Mouse (Mus musculus) forebrain, embryonic 13.5 days (tissue): ENCODE results near the gene Pde8b. TPM values are rescaled to one million over a fixed set of nuclear protein-coding genes. Genes with fewer than 3 reads are reported as not detected.
A peak's percentile ranks its signal among the peaks of the same experiment; 100 is the strongest.

Experiments used
- ATAC-seq: fragments of 200-750 bp; cut with Nextera tagmentation; 2 replicates; pipeline ENCODE4 v1.8.0; 2017
- H3K27ac ChIP-seq: fragments of 300-500 bp; sonication (generic); 2 replicates; pipeline ENCODE4 v1.5.1; 2015; ENCODE audit warnings: inconsistent platforms, mild to moderate bottlenecking, moderate library complexity
- H3K27me3 ChIP-seq: fragments of 300-500 bp; sonication (generic); 2 replicates; pipeline ENCODE4 v1.6.1; 2015; ENCODE audit warnings: mild to moderate bottlenecking, inconsistent platforms
- H3K36me3 ChIP-seq: fragments of 300-500 bp; sonication (generic); 2 replicates; pipeline ENCODE4 v1.6.1; 2015; ENCODE audit warnings: mild to moderate bottlenecking, inconsistent platforms; ENCODE audit not compliant: poor library complexity, severe bottlenecking
- H3K4me1 ChIP-seq: fragments of 300-500 bp; sonication (generic); 2 replicates; pipeline ENCODE4 v1.6.1; 2015; ENCODE audit warnings: inconsistent platforms
- H3K4me2 ChIP-seq: fragments of 300-500 bp; sonication (generic); 2 replicates; pipeline ENCODE4 v1.6.1; 2015; ENCODE audit warnings: inconsistent platforms, mild to moderate bottlenecking, moderate library complexity
- H3K4me3 ChIP-seq: fragments of 300-500 bp; sonication (generic); 2 replicates; pipeline ENCODE4 v1.5.1; 2015; ENCODE audit warnings: mild to moderate bottlenecking, inconsistent platforms
- H3K9ac ChIP-seq: fragments of 300-500 bp; sonication (generic); 2 replicates; pipeline ENCODE4 v1.6.1; 2015; ENCODE audit warnings: mild to moderate bottlenecking, inconsistent platforms
- H3K9me3 ChIP-seq: fragments of 300-500 bp; sonication (generic); replicated peaks from 2 replicates; pipeline ENCODE4 v1.6.1; 2016; ENCODE audit warnings: inconsistent platforms
- WGBS: fragments of 180-500 bp; shearing (Covaris S2); methylation state at CpG from one replicate; pipeline ENCODE4 v1.1.7; 2015; 5-methylcytosine and 5-hydroxymethylcytosine counted together
- polyA plus RNA-seq: library from polyadenylated mRNA; unstranded; fragments of >200 nt; fragmentation: Nextera tagmentation; extraction: Ambion mirVana; gene quantifications from 2 replicates; pipeline ENCODE4 v1.2.1, GENCODE M21; 2015

Gene Pde8b
- 2.3 and 3.8 TPM in 2 replicates for polyA plus RNA-seq

GRCm38 (mm10) chr13:95249511-95250456 is at the start of gene Pde8b:
Pde8b (minus strand) TSS chr13:95250336.
- peak within 1 kb of the TSS; percentile 54; the same call in 1 of the 2 replicates for H3K9ac ChIP-seq
- no peak within 1 kb of the TSS for H3K27ac ChIP-seq
- no peak for ATAC-seq

DNA sequence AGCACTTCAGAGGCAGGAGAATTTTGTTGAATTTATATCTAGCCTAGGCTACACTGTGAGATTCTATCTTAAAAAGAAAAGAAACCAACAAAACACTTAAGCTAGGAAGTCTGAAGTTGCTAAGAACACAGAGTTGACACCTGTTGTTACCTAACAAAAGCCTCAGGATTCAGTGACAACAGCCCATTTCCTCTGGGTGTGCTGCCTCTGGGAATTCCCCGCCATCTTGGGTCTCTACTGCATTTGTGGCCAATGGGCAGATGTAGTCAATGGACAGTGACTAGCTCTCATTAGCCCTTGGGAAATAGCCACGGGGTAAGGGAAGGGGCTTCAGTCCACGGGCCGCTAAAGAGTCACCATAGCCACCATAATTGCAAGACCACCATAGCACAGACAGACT is 41.8 kb upstream of the Pde8b start:
- Histone ChIP-seq H3K27ac (no peak overlapping the region), H3K4me3 (no peak overlapping the region), H3K4me2 (no peak overlapping the region), H3K9me3 (no peaks in the 10 kb centered on the region), H3K9ac (no peak overlapping the region), H3K4me1 (no peaks in the 10 kb centered on the region), H3K27me3 (no peaks in the 10 kb centered on the region), H3K36me3 (no peaks in the 10 kb centered on the region)
- ATAC-seq: no peak
- 21% methylated on average over 4 of the region's 4 CpGs for WGBS

More at GRCm38 (mm10) chr13:95249511-95250456, at the start of gene Pde8b:
- H3K4me2 ChIP-seq: peak within 1 kb of the TSS; percentile 67
- H3K9me3 ChIP-seq: no peaks in the 10 kb centered on the region
- H3K4me3 ChIP-seq: peak within 1 kb of the TSS; percentile 36
- H3K27me3 ChIP-seq: peaks cover 24% of the 10 kb centered on the region
- H3K36me3 ChIP-seq: no peaks in the 10 kb centered on the region
- H3K4me1 ChIP-seq: peaks cover 9% of the 10 kb centered on the region
- WGBS: 3% methylated on average over 37 of the region's 37 CpGs

- no peaks in the 10 kb centered on the region for H3K27me3 ChIP-seq
- H3K36me3 ChIP-seq: no peaks in the 10 kb centered on the region
- no peaks in the 10 kb centered on the region for H3K4me1 ChIP-seq
- no peak overlapping the region for H3K4me2 ChIP-seq
- no peak overlapping the region for H3K9ac ChIP-seq
- H3K27ac ChIP-seq: no peak overlapping the region
- 80% methylated on average over 7 of the region's 7 CpGs for WGBS
- no peaks in the 10 kb centered on the region for H3K9me3 ChIP-seq
- H3K4me3 ChIP-seq: no peak overlapping the region
- no peak for ATAC-seq
These were observed 37.9 kb upstream of the Pde8b start for GRCm38 (mm10) chr13:95288027-95288426.

DNA sequence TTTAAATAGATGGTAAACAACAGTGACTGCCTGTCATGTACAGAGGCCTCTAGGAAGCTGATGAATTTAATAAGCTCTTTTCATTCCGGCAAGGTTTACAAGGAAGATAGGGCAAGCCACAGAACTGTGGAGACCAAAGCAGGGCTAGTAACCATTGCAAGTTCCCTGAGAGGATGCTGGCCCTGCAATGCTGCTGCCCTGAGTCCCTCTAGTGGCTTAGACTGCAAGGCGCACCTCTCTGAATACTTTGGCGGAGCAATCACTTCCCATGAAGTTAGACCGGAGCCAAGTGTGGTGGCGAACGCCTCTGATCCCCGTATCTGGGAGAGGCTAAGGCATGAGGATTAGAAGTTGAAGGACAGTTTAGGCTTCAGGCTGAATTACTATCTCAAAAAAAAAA is 36.9 kb upstream of the Pde8b start:
- Histone ChIP-seq H3K4me1 (no peaks in the 10 kb centered on the region), H3K4me2 (no peak overlapping the region), H3K36me3 (no peaks in the 10 kb centered on the region), H3K27ac (no peak overlapping the region), H3K27me3 (no peaks in the 10 kb centered on the region), H3K9me3 (no peaks in the 10 kb centered on the region), H3K4me3 (no peak overlapping the region), H3K9ac (no peak overlapping the region)
- 6% methylated on average over 7 of the region's 7 CpGs for WGBS
- ATAC-seq: peak; percentile 87

- WGBS: 30% methylated on average over 6 of the region's 7 CpGs
These were observed 31.9 kb upstream of the Pde8b start for GRCm38 (mm10) chr13:95281740-95282673.

DNA sequence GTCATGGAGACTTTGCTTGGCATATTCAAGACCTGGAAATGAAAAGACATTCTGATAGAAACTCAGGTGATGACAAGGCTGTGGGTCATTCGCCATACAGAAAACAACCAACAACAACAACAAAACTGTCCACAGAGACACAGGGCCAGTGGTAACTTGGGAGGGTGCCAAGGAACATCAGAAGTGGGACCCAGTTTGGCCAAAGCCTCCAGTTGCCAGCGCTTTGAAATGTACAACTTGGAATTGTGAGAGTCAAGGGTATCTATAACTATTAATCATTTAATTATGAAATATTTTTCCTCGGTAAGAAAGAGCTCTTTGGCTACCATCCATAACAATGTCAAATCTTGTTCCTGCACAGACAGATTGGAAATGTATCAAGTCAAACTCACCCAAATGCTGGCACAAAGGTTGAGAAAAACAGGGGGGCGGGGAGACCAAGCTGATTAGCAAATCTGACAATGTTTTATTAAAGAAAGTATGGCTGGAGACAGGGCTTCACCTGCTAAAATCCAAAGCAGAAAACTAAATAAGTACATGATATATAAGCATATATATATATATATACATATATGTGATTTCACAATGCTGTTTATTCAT is 28.4 kb upstream of the Pde8b start:
- Histone ChIP-seq H3K36me3 (no peaks in the 10 kb centered on the region), H3K4me1 (peaks cover 15% of the 10 kb centered on the region), H3K27ac (no peak overlapping the region), H3K9me3 (no peaks in the 10 kb centered on the region), H3K27me3 (no peaks in the 10 kb centered on the region), H3K4me2 (no peak overlapping the region), H3K9ac (no peak overlapping the region), H3K4me3 (no peak overlapping the region)
- ATAC-seq: no peak
- 88% methylated on average over 4 of the region's 4 CpGs for WGBS

More at GRCm38 (mm10) chr13:95281740-95282673, 31.9 kb upstream of the Pde8b start:
- Histone ChIP-seq H3K36me3 (no peaks in the 10 kb centered on the region), H3K9ac (no peak overlapping the region), H3K27ac (no peak overlapping the region), H3K9me3 (no peaks in the 10 kb centered on the region), H3K4me3 (no peak overlapping the region), H3K4me1 (peaks cover 9% of the 10 kb centered on the region), H3K27me3 (no peaks in the 10 kb centered on the region), H3K4me2 (no peak overlapping the region)
- no peak for ATAC-seq

DNA sequence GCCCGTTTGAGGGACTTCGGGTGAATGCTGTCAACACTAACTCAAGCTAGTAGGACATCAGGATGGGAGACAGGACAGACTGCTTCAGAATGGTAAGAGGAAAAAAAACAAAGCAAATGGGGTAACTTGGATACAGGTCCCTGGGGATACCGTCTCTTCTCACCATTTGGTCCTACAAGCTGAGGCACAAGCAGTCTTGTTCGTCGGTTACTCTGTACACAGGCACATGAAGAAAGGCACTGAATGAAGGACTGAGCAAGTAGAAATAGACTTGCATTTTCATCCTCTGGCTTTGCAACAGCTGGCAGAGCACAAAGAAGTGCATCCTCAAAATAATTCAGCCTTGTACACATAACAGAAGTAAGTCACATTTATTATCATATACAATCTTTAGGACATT is 14.6 kb upstream of the Pde8b start:
- ATAC-seq: no peak

DNA sequence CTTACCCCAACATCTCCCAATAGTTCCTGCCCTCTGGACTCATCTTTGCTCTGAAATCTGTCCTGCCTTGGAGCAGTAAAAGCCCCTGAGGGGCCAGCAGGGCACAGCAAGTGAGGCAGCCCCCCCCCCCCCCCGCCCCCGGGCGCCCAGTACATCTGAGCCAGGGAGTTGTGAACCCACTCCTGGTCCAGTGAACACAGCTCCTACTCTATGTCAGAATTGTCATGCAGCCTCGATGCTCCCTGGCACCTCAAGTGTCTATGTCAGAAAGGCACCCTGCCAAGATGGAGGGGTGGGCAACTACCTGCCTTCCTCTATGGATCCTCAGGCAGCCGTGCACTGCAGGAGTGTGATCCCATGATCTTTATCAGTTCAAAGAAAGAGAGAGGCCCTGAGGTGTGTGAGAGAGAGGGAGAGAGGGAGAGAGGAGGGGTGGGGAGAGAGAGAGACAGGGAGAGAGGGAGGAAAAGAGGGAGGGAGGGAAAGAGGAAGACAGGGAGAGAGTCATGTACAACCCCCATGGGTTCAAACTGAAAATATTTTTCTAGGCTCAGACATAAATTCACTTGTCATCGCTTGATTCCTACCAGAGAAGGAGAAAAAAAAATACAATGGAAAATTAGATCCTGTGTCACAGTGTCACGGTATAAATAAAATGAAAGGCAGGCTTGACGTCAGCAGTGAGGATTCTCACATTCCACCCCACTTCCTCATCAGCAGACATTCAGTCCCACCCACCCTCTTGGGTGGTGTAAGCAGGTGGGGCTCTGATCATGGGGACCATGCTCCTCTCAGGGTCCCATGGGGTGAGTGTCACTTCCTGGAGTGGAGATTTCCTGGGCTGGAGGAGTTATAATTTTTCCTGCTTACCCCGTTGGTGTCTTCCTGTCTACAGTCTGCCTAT is 11.0 kb upstream of the Pde8b start:
- WGBS: 81% methylated on average over 9 of the region's 9 CpGs
- no peaks in the 10 kb centered on the region for H3K4me1 ChIP-seq
- no peaks in the 10 kb centered on the region for H3K9me3 ChIP-seq
- H3K4me2 ChIP-seq: no peak overlapping the region
- H3K36me3 ChIP-seq: no peaks in the 10 kb centered on the region
- ATAC-seq: no peak
- H3K27ac ChIP-seq: no peak overlapping the region
- H3K9ac ChIP-seq: no peak overlapping the region
- no peak overlapping the region for H3K4me3 ChIP-seq
- no peaks in the 10 kb centered on the region for H3K27me3 ChIP-seq

More for the DNA sequence above, 14.6 kb upstream of the Pde8b start:
- Histone ChIP-seq H3K27me3 (no peaks in the 10 kb centered on the region), H3K9me3 (no peaks in the 10 kb centered on the region), H3K36me3 (no peaks in the 10 kb centered on the region), H3K9ac (no peak overlapping the region), H3K4me1 (no peaks in the 10 kb centered on the region), H3K27ac (no peak overlapping the region), H3K4me2 (no peak overlapping the region), H3K4me3 (no peak overlapping the region)
- WGBS: 87% methylated on average over 5 of the region's 5 CpGs

GRCm38 (mm10) chr13:95260391-95260790 is 10.3 kb upstream of the Pde8b start:
- Histone ChIP-seq H3K9ac (no peak overlapping the region), H3K4me2 (no peak overlapping the region), H3K4me1 (no peaks in the 10 kb centered on the region), H3K9me3 (no peaks in the 10 kb centered on the region), H3K4me3 (no peak overlapping the region), H3K27ac (no peak overlapping the region), H3K36me3 (no peaks in the 10 kb centered on the region), H3K27me3 (no peaks in the 10 kb centered on the region)
- ATAC-seq: no peak
- 79% methylated on average over 1 of the region's 1 CpGs for WGBS

- 91% methylated on average over 6 of the region's 6 CpGs for WGBS
- Histone ChIP-seq H3K4me1 (no peaks in the 10 kb centered on the region), H3K9me3 (no peaks in the 10 kb centered on the region), H3K27ac (no peak overlapping the region), H3K27me3 (no peaks in the 10 kb centered on the region), H3K9ac (no peak overlapping the region), H3K4me3 (no peak overlapping the region), H3K36me3 (no peaks in the 10 kb centered on the region), H3K4me2 (no peak overlapping the region)
- no peak for ATAC-seq
These were observed 6.9 kb upstream of the Pde8b start for GRCm38 (mm10) chr13:95257083-95257482.

- H3K9ac ChIP-seq: no peak overlapping the region
- no peaks in the 10 kb centered on the region for H3K9me3 ChIP-seq
- ATAC-seq: no peak
- no peak overlapping the region for H3K27ac ChIP-seq
- peaks cover 2% of the 10 kb centered on the region for H3K4me1 ChIP-seq
- H3K4me2 ChIP-seq: no peak overlapping the region
- peaks cover 8% of the 10 kb centered on the region for H3K27me3 ChIP-seq
- no peak overlapping the region for H3K4me3 ChIP-seq
- WGBS: 90% methylated on average over 3 of the region's 3 CpGs
- no peaks in the 10 kb centered on the region for H3K36me3 ChIP-seq
These were observed 4.9 kb upstream of the Pde8b start for GRCm38 (mm10) chr13:95255083-95255482.
